In the genomic region with DNA sequence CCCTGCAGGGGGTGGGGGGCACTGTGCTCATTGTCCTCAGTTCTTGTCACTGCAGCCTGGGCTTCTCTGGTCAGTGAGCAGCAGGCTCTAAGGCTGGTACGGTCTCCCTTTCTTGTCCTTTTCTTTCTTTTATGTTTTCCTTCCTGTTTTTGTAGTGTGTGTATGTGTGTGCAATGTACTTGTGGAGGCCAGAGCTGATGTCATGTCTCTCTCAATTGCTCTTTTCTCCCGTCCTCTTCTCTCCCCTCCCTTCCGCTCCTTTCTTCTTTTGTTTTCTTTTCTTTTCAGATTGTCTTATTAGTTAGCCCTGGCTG, we compare ENCODE assay signal across 10 mouse cellular contexts. TPM values are rescaled to one million over a fixed set of nuclear protein-coding genes. Genes with fewer than 3 reads are reported as not detected.
DNase-seq lines count a peak whose midpoint lies in the region; ATAC-seq and TF ChIP-seq lines count a peak whose summit lies in the region.
"Had no signal": no experiment of that assay in that cellular context is flagged by ENCODE, and none has a peak within 500 bp of the region (broad histone marks: within the 10 kb centered on the region; RNA-seq: fewer than 3 reads in every experiment).

No protein-coding gene starts in this region.

- H3K27me3 ChIP-seq in lung, embryonic 16.5 days (ENCODE audit: control insufficient read depth, insufficient read depth, low read depth, low read length) = no peaks in the 10 kb centered on the region
- no peaks in the 10 kb centered on the region for H3K27me3 ChIP-seq in forebrain, postnatal 0 days (ENCODE audit: insufficient read depth, low read length)
- no peaks in the 10 kb centered on the region for H3K27me3 ChIP-seq in limb, embryonic 14.5 days (ENCODE audit: control insufficient read depth, insufficient read depth, low read length)
- H3K27me3 ChIP-seq in stomach, embryonic 15.5 days (replicated peaks) = no peaks in the 10 kb centered on the region

- ATAC-seq in lung, embryonic 16.5 days (ENCODE audit: low read depth) = no peak
- ATAC-seq in forebrain, postnatal 0 days = peak; percentile 14; the same call in 1 of the 2 replicates
- ATAC-seq in limb, embryonic 14.5 days (ENCODE audit: low FRiP score, low read depth) = no peak
- ATAC-seq in stomach, embryonic 15.5 days (ENCODE audit: insufficient read depth, low FRiP score, low read depth) = no peak
- no peak for ATAC-seq in CD4-positive, CD25-positive, alpha-beta regulatory T cell, adult 4 months
- ATAC-seq in granulocyte monocyte progenitor cell, adult 5-6 weeks (replicated peaks; ENCODE audit: poor library complexity, severe bottlenecking) = no peak
- ATAC-seq: inflammation-experienced regulatory T-cells, adult 6 months had no signal

- no peak overlapping the region for H3K9ac ChIP-seq in lung, embryonic 16.5 days (ENCODE audit: low read length)
- H3K9ac ChIP-seq in forebrain, postnatal 0 days = no peak overlapping the region
- H3K9ac ChIP-seq in limb, embryonic 14.5 days (ENCODE audit: low read depth, low read length, severe bottlenecking) = 0 out of 2 replicates have a peak overlapping the region, but pooled peaks have one; percentile 29
- H3K9ac ChIP-seq in stomach, embryonic 15.5 days = no peak overlapping the region

- peaks cover 30% of the 10 kb centered on the region for H3K4me1 ChIP-seq in lung, embryonic 16.5 days (replicated peaks; ENCODE audit: control insufficient read depth, insufficient read depth, low read length)
- peaks cover 8% of the 10 kb centered on the region; the same call in 1 of the 2 replicates for H3K4me1 ChIP-seq in forebrain, postnatal 0 days (ENCODE audit: insufficient read depth)
- H3K4me1 ChIP-seq in limb, embryonic 14.5 days (ENCODE audit: control insufficient read depth, insufficient read depth, low read length) = peaks cover 34% of the 10 kb centered on the region
- H3K4me1 ChIP-seq in stomach, embryonic 15.5 days = peaks cover 20% of the 10 kb centered on the region

- H3K4me2 ChIP-seq in lung, embryonic 16.5 days (ENCODE audit: low read depth, low read length) = peak overlapping the region; percentile 23
- peak overlapping the region; percentile 38 for H3K4me2 ChIP-seq in forebrain, postnatal 0 days (ENCODE audit: low read depth)
- H3K4me2 ChIP-seq in limb, embryonic 14.5 days (replicated peaks; ENCODE audit: low read depth, low read length, severe bottlenecking) = peak overlapping the region; percentile 24; the same call in 1 of the 2 replicates
- peak overlapping the region; percentile 38; the same call in 1 of the 2 replicates for H3K4me2 ChIP-seq in stomach, embryonic 15.5 days

- H3K27ac ChIP-seq in lung, embryonic 16.5 days (ENCODE audit: low read length) = no peak overlapping the region
- peak overlapping the region; percentile 51 for H3K27ac ChIP-seq in forebrain, postnatal 0 days (ENCODE audit: low read depth, low read length)
- peak overlapping the region; percentile 21; the same call in 1 of the 2 replicates for H3K27ac ChIP-seq in limb, embryonic 14.5 days (replicated peaks; ENCODE audit: low read depth, low read length)
- peak overlapping the region; percentile 71 for H3K27ac ChIP-seq in stomach, embryonic 15.5 days

- TF ChIP-seq POLR2A in limb, embryonic 14.5 days (IDR thresholded peaks at IDR 0.05; ENCODE audit: borderline replicate concordance, extremely low read depth, insufficient read depth, insufficient read length) = no peak

- WGBS in lung, embryonic 16.5 days = 42% methylated on average over 3 of the region's 3 CpGs
- 12% methylated on average over 3 of the region's 3 CpGs for WGBS in forebrain, postnatal 0 days
- WGBS in limb, embryonic 14.5 days = 68% methylated on average over 3 of the region's 3 CpGs
- WGBS in stomach, embryonic 15.5 days = 55% methylated on average over 3 of the region's 3 CpGs

- no peaks in the 10 kb centered on the region for H3K9me3 ChIP-seq in lung, embryonic 16.5 days (ENCODE audit: control insufficient read depth, low read length)
- H3K9me3 ChIP-seq in forebrain, postnatal 0 days (ENCODE audit: low read length) = no peaks in the 10 kb centered on the region
- H3K9me3 ChIP-seq in limb, embryonic 14.5 days (ENCODE audit: control insufficient read depth, low read length) = no peaks in the 10 kb centered on the region
- no peaks in the 10 kb centered on the region for H3K9me3 ChIP-seq in stomach, embryonic 15.5 days

- no peak for TF ChIP-seq CTCF in forebrain, postnatal 0 days (IDR thresholded peaks at IDR 0.05; ENCODE audit: low read depth)

- H3K4me3 ChIP-seq in lung, embryonic 16.5 days (ENCODE audit: low read length) = no peak overlapping the region
- peak overlapping the region; percentile 6; the same call in 1 of the 2 replicates for H3K4me3 ChIP-seq in forebrain, postnatal 0 days (ENCODE audit: low read depth, low read length)
- no peak overlapping the region for H3K4me3 ChIP-seq in limb, embryonic 14.5 days (replicated peaks; ENCODE audit: low read length)
- H3K4me3 ChIP-seq in stomach, embryonic 15.5 days (replicated peaks) = no peak overlapping the region

- DNase-seq in lung, postnatal 36 days = no peak
- no peak for DNase-seq in forebrain, postnatal 0 days
- no peak for DNase-seq in limb, embryonic 14.5 days (ENCODE audit: low spot score)
- no peak for DNase-seq in adrenal gland, adult 8-10 months
- DNase-seq: lung, adult 2 months had no signal

- no peaks in the 10 kb centered on the region for H3K36me3 ChIP-seq in lung, embryonic 16.5 days (ENCODE audit: control insufficient read depth, insufficient read depth, low read length)
- H3K36me3 ChIP-seq in forebrain, postnatal 0 days (ENCODE audit: insufficient read depth) = no peaks in the 10 kb centered on the region
- no peaks in the 10 kb centered on the region for H3K36me3 ChIP-seq in limb, embryonic 14.5 days (ENCODE audit: control insufficient read depth, insufficient read depth, low read length)
- H3K36me3 ChIP-seq in stomach, embryonic 15.5 days = no peaks in the 10 kb centered on the region

RNA-seq across cellular contexts. Expression of a gene that starts 29.4 kb away (rescaled TPM):
- polyA plus RNA-seq in lung, embryonic 16.5 days (2015; fragmentation: Nextera tagmentation; extraction: Ambion mirVana) = 19.0 and 19.4 TPM in 2 replicates
- 21.6 and 31.0 TPM in 2 replicates for total RNA-seq in forebrain, postnatal 0 days (2014; rRNA removed)
- 7.5 and 11.4 TPM in 2 replicates for polyA plus RNA-seq in forebrain, postnatal 0 days (2015; fragmentation: Nextera tagmentation; extraction: Ambion mirVana)
- polyA plus RNA-seq in limb, embryonic 14.5 days (2012; rRNA removed) = 39.1 and 46.6 TPM in 2 replicates
- polyA plus RNA-seq in limb, embryonic 14.5 days (2014; fragmentation: Nextera tagmentation; extraction: Ambion mirVana) = 43.3 and 45.7 TPM in 2 replicates
- polyA plus RNA-seq in stomach, embryonic 15.5 days (2015; fragmentation: Nextera tagmentation; extraction: Ambion mirVana) = 27.6 and 28.3 TPM in 2 replicates
- 10 to 100 TPM; 43.6 to 52.4 (median 45.8) TPM for total RNA-seq in adrenal gland, adult 8-10 months (2022)
- under 1 TPM in 1 of 2 experiments, not detected in 1; 0.75 TPM for polyA plus RNA-seq in CD4-positive, CD25-positive, alpha-beta regulatory T cell, adult 4 months (2017; shearing (Covaris generic))
- total RNA-seq in granulocyte monocyte progenitor cell, adult 5-6 weeks (2014; fragmentation: Nextera tagmentation) = not detected in 2 replicates
- not detected in 2 replicates for total RNA-seq in granulocyte monocyte progenitor cell, adult 5-6 weeks (2017)
- polyA plus RNA-seq: inflammation-experienced regulatory T-cells, adult 6 months had no signal
